Mouse (Mus musculus) subcutaneous adipose tissue, adult 2 months (tissue): ENCODE measurements around the gene Ccl24. TPM values are rescaled to one million over a fixed set of nuclear protein-coding genes. Genes with fewer than 3 reads are reported as not detected.

ENCODE experiments used
- polyA plus RNA-seq: library from polyadenylated mRNA; depleted of rRNA; stranded (reverse); fragments of >200 nt; gene quantifications from 2 replicates; pipeline ENCODE4 v1.2.3, GENCODE M21; 2012; ENCODE audit warnings: low replicate concordance; rRNA removed

Ccl24 gene
- polyA plus RNA-seq: 12.3 and 23.9 TPM in 2 replicates

GRCm38 (mm10) chr5:135573006-135573405, at the start of gene Ccl24:
Ccl24 (minus strand) TSS chr5:135573049.

GRCm38 (mm10) chr5:135563469-135563868, 9.4 kb downstream of the Ccl24 start, which contains the start of gene Ccl26:
Ccl26 (minus strand) TSS chr5:135563569.

GRCm38 (mm10) chr5:135544865-135545797, 27.7 kb downstream of the Ccl24 start, which contains the start of gene Hip1:
Hip1 (minus strand) TSS chr5:135545120.

Other genes with a start within 250 kb of the Ccl24 start
- gene Fkbp6, start 223.0 kb downstream of the Ccl24 start, polyA plus RNA-seq: 0.09 TPM in 1 of 2 replicates, not detected in the other
- gene Trim50, start 219.8 kb downstream of the Ccl24 start, polyA plus RNA-seq: 0.08 TPM in 1 of 2 replicates, not detected in the other
- gene Nsun5, start 203.1 kb downstream of the Ccl24 start, polyA plus RNA-seq: 23.8 and 52.7 TPM in 2 replicates
- 11.0 and 21.1 TPM in 2 replicates for gene Pom121, start 178.5 kb downstream of the Ccl24 start, polyA plus RNA-seq
- 56.5 and 64.8 TPM in 2 replicates for gene Hip1, start 27.9 kb downstream of the Ccl24 start, polyA plus RNA-seq
- not detected in 2 replicates for gene Ccl26, start 9.5 kb downstream of the Ccl24 start, polyA plus RNA-seq
- 40.2 and 43.7 TPM in 2 replicates for gene Rhbdd2, start 59.6 kb upstream of the Ccl24 start, polyA plus RNA-seq
- 262 and 413 TPM in 2 replicates for gene Por, start 97.0 kb upstream of the Ccl24 start, polyA plus RNA-seq
- gene Tmem120a, start 171.4 kb upstream of the Ccl24 start, polyA plus RNA-seq: 128 and 317 TPM in 2 replicates
- gene Styxl1, start 205.3 kb upstream of the Ccl24 start, polyA plus RNA-seq: 0.39 and 1.1 TPM in 2 replicates
- 642 and 972 TPM in 2 replicates for gene Mdh2, start 205.4 kb upstream of the Ccl24 start, polyA plus RNA-seq
- 0.04 and 0.15 TPM in 2 replicates for gene Srrm3, start 233.8 kb upstream of the Ccl24 start, polyA plus RNA-seq